Mouse (Mus musculus): ENCODE data around the gene Ccdc51. TPM values are rescaled to one million over a fixed set of nuclear protein-coding genes. Genes with fewer than 3 reads are reported as not detected.

Ccdc51 gene
- polyA plus RNA-seq, 1 experiment from 2014 or later = 13.9 TPM

DNA sequence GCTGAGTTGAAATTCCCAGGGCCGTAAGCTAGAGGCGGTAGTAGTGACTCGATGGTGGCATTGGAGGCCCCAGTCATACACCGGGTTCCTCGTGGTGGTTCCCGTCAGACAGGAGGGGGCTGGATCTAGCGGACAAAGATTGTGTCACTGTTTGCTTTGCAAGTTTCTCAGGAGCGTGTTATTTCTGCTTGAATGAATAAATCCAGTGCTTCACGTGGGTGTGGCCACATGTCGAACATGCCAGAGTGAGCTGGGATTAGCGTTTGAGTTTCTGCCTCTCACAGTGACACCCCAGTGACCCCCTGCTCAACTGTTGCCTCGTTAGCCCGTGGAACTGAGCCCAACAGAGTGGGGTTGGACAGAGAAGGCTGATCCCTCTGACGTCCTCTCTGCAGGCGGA lies 8.2 kb downstream of the Ccdc51 start:
- no peaks in the 10 kb centered on the region for H3K9me3 ChIP-seq
- no peak overlapping the region for H3K9ac ChIP-seq
- H3K27ac ChIP-seq = 0 out of 2 replicates have a peak overlapping the region, but pooled peaks have one; percentile 12
- H3K27me3 ChIP-seq = no peaks in the 10 kb centered on the region
- H3K4me1 ChIP-seq = peaks cover 20% of the 10 kb centered on the region
- no peak overlapping the region for H3K4me3 ChIP-seq
- no peak overlapping the region for H3K4me2 ChIP-seq (replicated peaks)
- WGBS = 66% methylated on average over 15 of the region's 15 CpGs
- no peak for ATAC-seq (ENCODE audit: insufficient number of reproducible peaks, insufficient read depth, low FRiP score, low TSS enrichment)
- peaks cover 22% of the 10 kb centered on the region for H3K36me3 ChIP-seq

- WGBS = 87% methylated on average over 8 of the region's 8 CpGs
- Histone ChIP-seq H3K9ac (no peak overlapping the region), H3K27me3 (no peaks in the 10 kb centered on the region), H3K4me1 (peaks cover 23% of the 10 kb centered on the region), H3K4me2 (replicated peaks) (no peak overlapping the region), H3K27ac (no peak overlapping the region), H3K4me3 (no peak overlapping the region), H3K36me3 (peaks cover 22% of the 10 kb centered on the region), H3K9me3 (no peaks in the 10 kb centered on the region)
- ATAC-seq (ENCODE audit: insufficient number of reproducible peaks, insufficient read depth, low FRiP score, low TSS enrichment) = no peak
Measured at GRCm38 (mm10) chr9:109091802-109092201, 9.5 kb downstream of the Ccdc51 start.

GRCm38 (mm10) chr9:109092799-109093198 lies 10.5 kb downstream of the Ccdc51 start:
- Histone ChIP-seq H3K4me3 (no peak overlapping the region), H3K36me3 (peaks cover 22% of the 10 kb centered on the region), H3K9ac (no peak overlapping the region), H3K27ac (no peak overlapping the region), H3K27me3 (no peaks in the 10 kb centered on the region), H3K9me3 (no peaks in the 10 kb centered on the region), H3K4me2 (replicated peaks) (no peak overlapping the region), H3K4me1 (peaks cover 33% of the 10 kb centered on the region)
- no peak for ATAC-seq (ENCODE audit: insufficient number of reproducible peaks, insufficient read depth, low FRiP score, low TSS enrichment)
- WGBS = 28% methylated on average over 6 of the region's 6 CpGs

DNA sequence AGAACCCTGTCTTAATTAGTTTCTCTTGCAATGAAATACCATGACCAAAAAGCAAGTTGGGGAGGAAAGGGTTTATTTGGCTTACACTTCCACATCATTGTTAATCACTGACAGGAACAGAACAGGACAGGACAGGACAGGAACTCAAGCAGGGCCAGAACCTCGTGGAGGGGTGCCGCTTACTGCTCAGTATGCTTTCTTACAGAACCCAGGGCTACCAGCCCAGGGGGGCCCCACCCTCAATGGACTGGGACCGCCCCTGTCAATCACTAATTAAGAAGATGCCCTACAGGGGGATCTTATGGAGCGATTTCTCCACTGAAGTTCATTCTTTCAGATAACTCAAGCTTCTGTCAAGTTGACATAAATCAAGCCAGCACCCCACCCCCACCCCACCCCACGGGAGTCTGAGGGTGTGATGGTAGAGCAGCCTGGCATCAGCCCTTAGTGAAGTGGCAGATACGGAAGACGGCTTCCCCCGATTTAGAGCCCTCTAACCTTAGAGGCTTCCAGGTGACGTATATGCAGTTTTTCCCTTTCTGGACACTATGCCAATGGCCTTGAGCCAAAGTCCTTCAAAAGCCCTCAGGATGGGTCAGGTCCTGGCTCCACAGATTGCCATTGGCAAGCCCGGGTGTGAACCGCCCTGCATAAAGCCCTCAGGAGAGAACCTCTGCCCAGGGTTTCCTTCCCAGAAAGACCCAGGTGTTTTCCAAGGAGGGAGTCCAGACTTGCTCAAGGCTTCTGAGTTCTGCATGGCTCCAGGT lies 11.7 kb downstream of the Ccdc51 start:
- Histone ChIP-seq H3K9ac (peak overlapping the region; percentile 95), H3K4me2 (replicated peaks) (peak overlapping the region; percentile 76), H3K4me3 (peak overlapping the region; percentile 74), H3K9me3 (no peaks in the 10 kb centered on the region), H3K27me3 (no peaks in the 10 kb centered on the region), H3K27ac (peak overlapping the region; percentile 100), H3K4me1 (peaks cover 40% of the 10 kb centered on the region), H3K36me3 (peaks cover 22% of the 10 kb centered on the region)
- ATAC-seq (ENCODE audit: insufficient number of reproducible peaks, insufficient read depth, low FRiP score, low TSS enrichment) = peak; percentile 1; the same call in 1 of the 2 replicates
- 13% methylated on average over 11 of the region's 11 CpGs for WGBS

DNA sequence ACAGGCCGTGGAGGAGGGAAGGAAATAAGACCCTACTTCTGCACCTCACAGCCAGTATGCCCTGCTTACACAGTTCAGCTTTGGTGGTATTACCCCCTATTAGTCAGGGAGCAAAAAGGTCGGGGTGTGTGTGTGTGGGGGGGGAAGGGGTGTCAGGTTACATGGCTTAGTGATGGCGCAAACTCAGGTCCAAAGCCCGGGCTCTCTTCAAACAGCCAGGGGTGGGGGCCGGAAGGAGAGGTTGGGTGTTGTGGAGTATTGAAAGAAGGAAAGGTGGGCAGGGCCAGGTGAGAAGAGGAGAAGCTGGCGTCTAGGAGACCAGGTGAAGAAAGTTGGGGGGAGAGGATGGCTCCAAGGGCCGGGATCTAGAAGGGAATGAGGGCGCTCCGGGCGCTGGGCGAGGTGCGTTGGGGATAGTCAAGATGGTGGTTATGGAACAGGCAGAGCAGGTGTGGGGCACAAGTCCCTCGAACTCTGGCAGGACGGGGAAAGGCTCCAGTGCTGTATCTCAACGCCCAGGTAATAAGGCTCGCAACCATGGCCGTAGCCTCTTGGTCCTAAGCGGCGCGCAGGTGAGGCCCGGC lies 12.4 kb downstream of the Ccdc51 start:
- ATAC-seq (ENCODE audit: insufficient number of reproducible peaks, insufficient read depth, low FRiP score, low TSS enrichment) = peak; percentile 19
- H3K9ac ChIP-seq = peak overlapping the region; percentile 95
- H3K4me2 ChIP-seq (replicated peaks) = peak overlapping the region; percentile 76
- WGBS = under 1% methylated on average over 20 of the region's 21 CpGs
- peaks cover 26% of the 10 kb centered on the region for H3K36me3 ChIP-seq
- no peaks in the 10 kb centered on the region for H3K27me3 ChIP-seq
- peak overlapping the region; percentile 74 for H3K4me3 ChIP-seq
- H3K4me1 ChIP-seq = peaks cover 44% of the 10 kb centered on the region
- peak overlapping the region; percentile 100 for H3K27ac ChIP-seq
- H3K9me3 ChIP-seq = no peaks in the 10 kb centered on the region

DNA sequence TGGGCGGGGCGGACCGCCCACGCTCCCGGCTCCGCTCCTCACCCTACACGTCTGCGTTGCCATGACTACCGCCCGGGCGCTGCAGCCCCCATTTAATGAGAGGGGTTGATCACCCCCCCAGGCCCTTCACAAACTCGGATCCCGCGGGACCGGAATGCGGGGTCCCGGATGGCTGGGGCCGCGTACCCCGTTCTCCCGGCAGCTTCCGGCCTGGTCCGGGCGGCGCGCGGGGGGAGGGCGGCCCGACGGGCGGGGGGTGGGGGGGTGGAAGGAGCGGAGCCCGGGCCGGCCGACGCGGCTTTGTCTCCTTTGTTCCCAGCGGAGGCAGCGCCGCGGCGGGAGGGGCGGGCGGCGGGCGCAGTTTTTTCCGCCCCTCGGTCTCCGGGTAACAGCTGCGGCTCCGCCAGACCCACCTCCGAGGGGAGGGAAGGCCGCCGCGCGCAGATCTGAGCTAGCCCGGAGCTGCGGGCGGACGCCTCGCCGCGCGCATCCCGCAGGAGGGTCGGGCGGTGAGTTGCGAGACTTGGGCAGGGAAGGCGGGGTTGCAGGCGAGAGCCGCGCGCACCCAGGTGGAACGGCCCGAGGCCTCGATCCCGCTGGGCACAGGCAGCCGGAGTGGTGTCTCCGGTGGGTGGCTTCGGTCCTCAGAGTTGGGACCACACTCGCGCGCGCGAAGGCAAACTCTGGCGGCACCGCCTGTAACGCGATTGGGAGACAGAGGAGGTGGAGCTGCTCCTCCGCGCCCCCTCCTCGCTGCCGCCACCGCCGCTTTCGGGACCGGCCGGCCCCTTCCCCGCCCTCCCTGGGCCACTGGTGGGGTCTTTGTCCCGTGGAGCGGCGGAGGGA lies 13.1 kb downstream of the Ccdc51 start, which contains the start of gene Plxnb1:
Gene Plxnb1, plus strand, starts transcription at position 253 of the 846 bp plus-strand sequence.
- no peaks in the 10 kb centered on the region for H3K27me3 ChIP-seq
- peak within 1 kb of the TSS; percentile 76 for H3K4me2 ChIP-seq (replicated peaks)
- peaks cover 44% of the 10 kb centered on the region for H3K4me1 ChIP-seq
- peak within 1 kb of the TSS; percentile 95 for H3K9ac ChIP-seq
- peak; percentile 45 for ATAC-seq (ENCODE audit: insufficient number of reproducible peaks, insufficient read depth, low FRiP score, low TSS enrichment)
- WGBS = under 1% methylated on average over 99 of the region's 102 CpGs
- peaks cover 29% of the 10 kb centered on the region for H3K36me3 ChIP-seq
- H3K27ac ChIP-seq = peak within 1 kb of the TSS; percentile 100
- no peaks in the 10 kb centered on the region for H3K9me3 ChIP-seq
- peak within 1 kb of the TSS; percentile 74 for H3K4me3 ChIP-seq

DNA sequence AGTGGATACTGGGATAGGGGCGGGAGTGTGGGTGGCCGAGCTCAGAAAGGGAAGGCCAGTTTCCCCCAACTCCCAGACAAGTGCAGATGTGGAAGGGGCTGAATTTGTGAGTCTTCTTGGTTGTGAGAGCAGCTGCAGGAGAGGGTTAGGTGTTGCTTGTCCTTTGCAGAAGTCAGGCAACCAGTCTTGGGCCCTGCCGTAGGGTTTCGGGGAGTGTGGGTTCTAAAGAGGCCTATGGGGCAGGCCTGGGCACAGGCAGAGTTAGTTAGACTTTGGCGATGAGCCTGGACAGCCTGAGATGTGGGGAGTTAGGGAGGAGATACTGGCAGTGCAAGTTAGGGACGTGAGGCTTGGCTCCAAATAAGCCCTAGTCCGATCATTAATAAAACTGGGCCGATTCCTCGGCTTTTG lies 14.0 kb downstream of the Ccdc51 start:
- Histone ChIP-seq H3K27ac (peak overlapping the region; percentile 100), H3K27me3 (no peaks in the 10 kb centered on the region), H3K9ac (peak overlapping the region; percentile 95), H3K36me3 (peaks cover 28% of the 10 kb centered on the region), H3K9me3 (no peaks in the 10 kb centered on the region), H3K4me2 (replicated peaks) (peak overlapping the region; percentile 76), H3K4me1 (peaks cover 44% of the 10 kb centered on the region), H3K4me3 (peak overlapping the region; percentile 74)
- no peak for ATAC-seq (ENCODE audit: insufficient number of reproducible peaks, insufficient read depth, low FRiP score, low TSS enrichment)
- 20% methylated on average over 9 of the region's 9 CpGs for WGBS

DNA sequence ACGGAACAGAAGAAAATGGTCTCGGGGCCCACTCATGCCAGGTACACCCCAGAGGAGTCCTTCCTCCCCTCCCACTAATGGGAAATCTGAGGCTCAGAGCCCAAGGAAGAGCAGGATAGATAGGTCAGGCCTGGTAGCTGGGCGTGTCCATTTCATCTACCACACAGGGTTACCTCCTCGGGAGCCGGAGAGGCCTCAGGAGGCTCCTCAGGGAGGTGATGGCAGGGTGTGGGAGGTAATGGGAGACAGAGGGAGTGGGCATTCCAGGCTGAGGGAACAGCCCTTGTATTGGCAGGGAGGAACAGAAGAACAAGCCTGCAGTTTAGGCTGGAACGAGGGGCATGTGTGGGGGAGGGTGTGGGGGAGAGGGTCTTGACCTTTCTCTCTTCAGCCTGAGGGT lies 14.6 kb downstream of the Ccdc51 start:
- Histone ChIP-seq H3K27me3 (no peaks in the 10 kb centered on the region), H3K9ac (peak overlapping the region; percentile 95), H3K4me3 (peak overlapping the region; percentile 74), H3K9me3 (no peaks in the 10 kb centered on the region), H3K4me1 (peaks cover 44% of the 10 kb centered on the region), H3K36me3 (peaks cover 28% of the 10 kb centered on the region), H3K27ac (peak overlapping the region; percentile 100), H3K4me2 (replicated peaks) (peak overlapping the region; percentile 76)
- 19% methylated on average over 6 of the region's 6 CpGs for WGBS
- ATAC-seq (ENCODE audit: insufficient number of reproducible peaks, insufficient read depth, low FRiP score, low TSS enrichment) = no peak

GRCm38 (mm10) chr9:109097291-109097690 lies 15.0 kb downstream of the Ccdc51 start:
- Histone ChIP-seq H3K9ac (peak overlapping the region; percentile 95), H3K4me1 (peaks cover 44% of the 10 kb centered on the region), H3K9me3 (no peaks in the 10 kb centered on the region), H3K4me3 (peak overlapping the region; percentile 74), H3K27ac (peak overlapping the region; percentile 100), H3K27me3 (no peaks in the 10 kb centered on the region), H3K36me3 (peaks cover 26% of the 10 kb centered on the region), H3K4me2 (replicated peaks) (peak overlapping the region; percentile 76)
- ATAC-seq (ENCODE audit: insufficient number of reproducible peaks, insufficient read depth, low FRiP score, low TSS enrichment) = no peak
- WGBS = 20% methylated on average over 6 of the region's 6 CpGs

- 35% methylated on average over 5 of the region's 5 CpGs for WGBS
- no peak for ATAC-seq (ENCODE audit: insufficient number of reproducible peaks, insufficient read depth, low FRiP score, low TSS enrichment)
Measured at GRCm38 (mm10) chr9:109097831-109098230, 15.5 kb downstream of the Ccdc51 start.

DNA sequence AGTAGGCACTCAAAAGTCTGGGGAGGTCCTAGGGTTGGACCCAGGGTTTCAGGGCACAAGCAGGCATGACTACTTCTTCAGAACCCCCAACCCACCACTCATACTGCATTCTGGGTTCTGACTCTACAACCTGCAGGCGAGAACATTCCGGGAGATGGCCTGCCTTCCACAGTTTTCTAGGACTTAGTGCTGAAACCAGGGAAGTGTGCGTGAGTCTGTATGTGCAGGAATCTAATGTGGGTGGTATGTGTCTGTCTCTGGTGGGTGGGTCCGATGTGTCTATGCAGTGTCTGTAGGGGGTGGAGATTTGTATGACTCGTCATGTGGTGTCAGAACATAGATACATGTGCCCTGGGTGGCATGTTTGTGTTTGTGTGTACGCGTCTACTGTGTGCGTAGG lies 16.1 kb downstream of the Ccdc51 start:
- Histone ChIP-seq H3K9me3 (no peaks in the 10 kb centered on the region), H3K9ac (no peak overlapping the region), H3K36me3 (peaks cover 35% of the 10 kb centered on the region), H3K4me1 (peaks cover 41% of the 10 kb centered on the region), H3K27me3 (no peaks in the 10 kb centered on the region), H3K27ac (peak overlapping the region; percentile 100), H3K4me3 (no peak overlapping the region), H3K4me2 (replicated peaks) (peak overlapping the region; percentile 76)
- ATAC-seq (ENCODE audit: insufficient number of reproducible peaks, insufficient read depth, low FRiP score, low TSS enrichment) = no peak
- 90% methylated on average over 8 of the region's 8 CpGs for WGBS

More at GRCm38 (mm10) chr9:109097831-109098230, 15.5 kb downstream of the Ccdc51 start:
- H3K27me3 ChIP-seq = no peaks in the 10 kb centered on the region
- peak overlapping the region; percentile 95 for H3K9ac ChIP-seq
- H3K4me2 ChIP-seq (replicated peaks) = peak overlapping the region; percentile 76
- peaks cover 31% of the 10 kb centered on the region for H3K36me3 ChIP-seq
- peak overlapping the region; percentile 74 for H3K4me3 ChIP-seq
- H3K4me1 ChIP-seq = peaks cover 44% of the 10 kb centered on the region
- peak overlapping the region; percentile 100 for H3K27ac ChIP-seq
- no peaks in the 10 kb centered on the region for H3K9me3 ChIP-seq
